Mouse (Mus musculus): ENCODE data around the gene Arhgef40. TPM values are rescaled to one million over a fixed set of nuclear protein-coding genes. Genes with fewer than 3 reads are reported as not detected.
"Not testable (repeated sequence)": the region's sequence is repeated elsewhere in the genome, so short reads cannot be mapped to it uniquely, and the experiment has no call there.

The Arhgef40 gene
- polyA plus RNA-seq, 1 experiment = 29.4 TPM

DNA sequence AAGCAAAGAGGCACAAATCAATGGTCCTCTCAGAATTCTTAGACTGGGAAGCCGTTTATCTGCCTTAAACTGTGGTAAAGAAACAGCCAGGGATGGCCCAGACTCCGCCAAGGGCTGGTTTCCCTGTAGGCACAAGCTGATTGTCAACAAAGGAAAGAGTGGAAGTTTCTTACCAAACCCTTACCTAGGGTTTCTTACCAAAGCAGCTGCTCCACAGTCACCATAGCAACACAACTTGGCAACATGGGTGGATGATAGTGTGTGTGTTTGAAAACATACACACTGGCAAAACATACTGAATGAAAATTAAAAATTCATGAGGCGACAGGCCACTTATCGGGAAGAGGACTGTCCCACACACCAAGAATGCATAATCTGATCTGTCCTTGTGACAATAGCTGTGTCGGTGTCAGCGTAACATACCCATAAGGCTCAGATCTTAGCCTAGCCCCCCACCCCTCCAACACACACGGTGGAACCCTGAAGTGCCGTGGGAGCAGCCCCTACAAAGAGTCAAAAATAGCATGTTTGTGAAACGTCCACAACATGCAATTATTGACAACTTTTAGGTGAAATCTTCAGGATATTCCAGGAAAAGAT is 61.5 kb downstream of the Arhgef40 start:
- H3K4me3 ChIP-seq (ENCODE audit: insufficient read depth, low read depth, low read length) = no peak overlapping the region
- H3K27ac ChIP-seq (replicated peaks; ENCODE audit: low read depth, low read length) = no peak overlapping the region
- peaks cover 3% of the 10 kb centered on the region; the same call in 1 of the 2 replicates for H3K4me1 ChIP-seq (ENCODE audit: control insufficient read depth, insufficient read depth, insufficient read length, low read length)

DNA sequence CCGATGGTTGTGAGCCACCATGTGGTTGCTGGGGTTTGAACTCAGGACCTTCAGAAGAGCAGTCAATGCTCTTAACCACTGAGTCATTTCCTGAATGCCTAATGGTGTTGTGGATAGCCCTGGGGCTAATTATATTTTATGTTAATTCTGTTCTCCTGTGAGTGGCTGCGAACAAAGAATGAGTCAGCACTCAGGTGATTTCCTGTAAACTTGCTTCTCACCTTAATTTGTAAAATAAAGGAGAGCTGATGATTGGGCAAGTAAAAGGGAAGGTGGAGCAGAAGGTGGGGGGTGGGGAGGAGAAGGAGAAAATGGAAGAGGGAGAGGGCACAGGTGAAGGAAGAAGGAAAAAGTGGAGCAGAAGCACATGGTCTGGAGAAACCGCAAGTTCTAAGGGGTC is 68.2 kb downstream of the Arhgef40 start:
- H3K4me1 ChIP-seq (ENCODE audit: control insufficient read depth, insufficient read depth, insufficient read length, low read length); H3K27ac ChIP-seq (replicated peaks; ENCODE audit: low read depth, low read length); H3K4me3 ChIP-seq (ENCODE audit: insufficient read depth, low read depth, low read length): not testable (repeated sequence)

Other genes starting within 250 kb of the Arhgef40 start
- not detected in 2 replicates for gene Ang4, start 211.1 kb upstream of the Arhgef40 start, polyA plus RNA-seq (2012; ENCODE audit: insufficient read depth, insufficient read length, missing spikeins)
- gene AY358078, start 184.7 kb upstream of the Arhgef40 start, polyA plus RNA-seq (2012; ENCODE audit: insufficient read depth, insufficient read length, missing spikeins) = not detected in 2 replicates
- gene Ear6, start 131.0 kb upstream of the Arhgef40 start, polyA plus RNA-seq (2012; ENCODE audit: insufficient read depth, insufficient read length, missing spikeins) = not detected in 2 replicates
- 8.3 and 21.2 TPM in 2 replicates for gene Mettl17, start 99.9 kb upstream of the Arhgef40 start, polyA plus RNA-seq (2012; ENCODE audit: insufficient read depth, insufficient read length, missing spikeins)
- not detected in 2 replicates for gene Slc39a2, start 91.8 kb upstream of the Arhgef40 start, polyA plus RNA-seq (2012; ENCODE audit: insufficient read depth, insufficient read length, missing spikeins)
- gene Ndrg2, start 70.6 kb upstream of the Arhgef40 start, polyA plus RNA-seq (2012; ENCODE audit: insufficient read depth, insufficient read length, missing spikeins) = 243 and 259 TPM in 2 replicates
- not detected in 2 replicates for gene Tppp2, start 66.3 kb upstream of the Arhgef40 start, polyA plus RNA-seq (2012; ENCODE audit: insufficient read depth, insufficient read length, missing spikeins)
- gene Rnase13, start 61.9 kb upstream of the Arhgef40 start, polyA plus RNA-seq (2012; ENCODE audit: insufficient read depth, insufficient read length, missing spikeins) = not detected in 2 replicates
- 3.0 and 7.6 TPM in 2 replicates for gene Tmem253, start 30.9 kb downstream of the Arhgef40 start, polyA plus RNA-seq (2012; ENCODE audit: insufficient read depth, insufficient read length, missing spikeins)
- gene Zfp219, start 36.0 kb downstream of the Arhgef40 start, polyA plus RNA-seq (2012; ENCODE audit: insufficient read depth, insufficient read length, missing spikeins) = 21.9 and 27.3 TPM in 2 replicates
- gene Olfr221, start 57.7 kb downstream of the Arhgef40 start, polyA plus RNA-seq (2012; ENCODE audit: insufficient read depth, insufficient read length, missing spikeins) = not detected in 2 replicates
- gene Hnrnpc, start 119.3 kb downstream of the Arhgef40 start, polyA plus RNA-seq (2012; ENCODE audit: insufficient read depth, insufficient read length, missing spikeins) = 127 and 150 TPM in 2 replicates
- 0.95 and 1.1 TPM in 2 replicates for gene Rpgrip1, start 126.0 kb downstream of the Arhgef40 start, polyA plus RNA-seq (2012; ENCODE audit: insufficient read depth, insufficient read length, missing spikeins)
- gene Supt16, start 212.7 kb downstream of the Arhgef40 start, polyA plus RNA-seq (2012; ENCODE audit: insufficient read depth, insufficient read length, missing spikeins) = 16.9 and 18.7 TPM in 2 replicates